Mouse (Mus musculus): ENCODE measurements at regions not wholly inside any gene's neighbourhood (a gene's known extent, or its start where the extent isn't known, plus 50 kb on each side); places are given as distances from the start of the nearest gene placed in this dataset.
"Not testable (repeated sequence)": the region's sequence is repeated elsewhere in the genome, so short reads cannot be mapped to it uniquely, and the experiment has no call there.

- no peak for DNase-seq (ENCODE audit: low read depth, low spot score)
Measured at GRCm38 (mm10) chr2:166516261-166516660, 197.4 kb downstream of the Prex1 start.

- no peak for DNase-seq (ENCODE audit: low read depth, low spot score)
Measured at GRCm38 (mm10) chr2:166514664-166515063, 199.0 kb downstream of the Prex1 start.

- DNase-seq (ENCODE audit: low read depth, low spot score), result no peak
Measured at GRCm38 (mm10) chr2:166512488-166512887, 201.1 kb downstream of the Prex1 start.

GRCm38 (mm10) chr2:166511477-166511876 lies 202.2 kb downstream of the Prex1 start:
- not testable (repeated sequence) for DNase-seq (ENCODE audit: low read depth, low spot score)

- DNase-seq (ENCODE audit: low read depth, low spot score), result no peak
Measured at GRCm38 (mm10) chr2:166510776-166511175, 202.9 kb downstream of the Prex1 start.

GRCm38 (mm10) chr2:166509591-166509990 lies 204.0 kb downstream of the Prex1 start:
- no peak for DNase-seq (ENCODE audit: low read depth, low spot score)

- DNase-seq (ENCODE audit: low read depth, low spot score), result no peak
Measured at GRCm38 (mm10) chr2:166508656-166509420, 204.8 kb downstream of the Prex1 start.

GRCm38 (mm10) chr2:166505309-166505708 lies 208.3 kb downstream of the Prex1 start:
- DNase-seq (ENCODE audit: low read depth, low spot score), result no peak

DNA sequence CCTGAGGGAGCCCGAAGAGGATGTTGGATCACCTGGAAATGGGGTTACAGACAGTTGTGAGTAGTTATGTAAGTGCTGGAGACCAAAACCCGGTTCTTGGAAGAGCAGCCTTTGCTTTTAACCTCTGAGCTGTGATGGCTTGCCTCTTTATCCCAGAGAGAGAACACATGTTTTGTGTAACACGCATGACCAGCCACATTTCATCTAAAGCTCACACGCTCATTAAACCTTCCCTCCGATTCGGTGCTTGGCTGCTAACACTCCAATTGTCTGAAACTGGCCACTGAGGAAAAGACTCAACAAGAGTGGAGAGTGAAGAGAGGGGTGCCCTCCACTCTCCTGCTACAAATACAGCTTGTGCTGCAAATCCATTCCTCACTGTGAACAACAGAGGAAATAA lies 210.0 kb downstream of the Prex1 start:
- no peak for DNase-seq (ENCODE audit: low read depth, low spot score)

DNA sequence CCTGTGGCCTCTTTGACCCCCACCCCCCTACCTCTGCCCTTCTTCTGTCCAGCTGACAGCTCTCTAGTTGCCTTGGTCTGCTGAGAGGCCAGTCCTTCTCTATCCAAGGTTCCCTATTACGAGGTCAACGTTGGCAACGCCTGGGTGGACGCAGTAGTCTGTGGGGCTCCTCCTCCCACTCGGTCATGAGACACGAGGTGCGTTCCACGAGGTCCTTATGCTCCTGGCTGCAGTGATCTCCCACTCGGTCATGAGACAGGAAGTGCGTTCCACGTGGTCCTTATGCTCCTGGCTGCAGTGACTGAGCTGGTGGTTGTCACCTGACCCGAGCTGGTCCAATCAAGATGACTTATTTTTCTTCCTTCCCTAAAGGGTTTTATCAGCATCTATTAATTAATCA lies 220.7 kb downstream of the Prex1 start:
- no peak for DNase-seq (ENCODE audit: low read depth, low spot score)

GRCm38 (mm10) chr2:166492421-166492820 lies 221.2 kb downstream of the Prex1 start:
- no peak for DNase-seq (ENCODE audit: low read depth, low spot score)

- no peak for DNase-seq (ENCODE audit: low read depth, low spot score)
Measured at GRCm38 (mm10) chr2:166491861-166492260, 221.8 kb downstream of the Prex1 start.

- DNase-seq (ENCODE audit: low read depth, low spot score), result no peak
Measured at GRCm38 (mm10) chr2:166489041-166489872, 224.4 kb downstream of the Prex1 start.

DNA sequence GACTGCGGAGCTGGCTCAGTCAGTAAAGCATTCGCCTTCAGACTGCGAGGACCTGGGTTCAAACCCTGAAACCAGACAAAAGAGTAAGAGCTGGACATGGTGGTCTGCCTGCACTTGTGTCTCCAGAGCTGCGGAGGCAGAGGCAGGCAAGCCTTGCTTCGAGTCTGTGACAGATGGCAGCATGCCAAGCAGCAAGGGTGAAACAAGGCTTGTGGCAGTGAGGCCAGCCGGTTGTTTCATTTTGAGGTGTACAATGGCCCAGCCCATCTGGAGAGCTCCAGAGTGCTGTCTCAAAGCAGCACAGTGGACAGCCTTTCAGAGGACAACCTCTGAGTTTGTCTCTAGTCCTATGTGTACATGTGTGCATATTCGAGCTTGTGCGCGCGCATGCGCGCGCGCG lies 225.9 kb downstream of the Prex1 start:
- no peak for DNase-seq (ENCODE audit: low read depth, low spot score)

DNA sequence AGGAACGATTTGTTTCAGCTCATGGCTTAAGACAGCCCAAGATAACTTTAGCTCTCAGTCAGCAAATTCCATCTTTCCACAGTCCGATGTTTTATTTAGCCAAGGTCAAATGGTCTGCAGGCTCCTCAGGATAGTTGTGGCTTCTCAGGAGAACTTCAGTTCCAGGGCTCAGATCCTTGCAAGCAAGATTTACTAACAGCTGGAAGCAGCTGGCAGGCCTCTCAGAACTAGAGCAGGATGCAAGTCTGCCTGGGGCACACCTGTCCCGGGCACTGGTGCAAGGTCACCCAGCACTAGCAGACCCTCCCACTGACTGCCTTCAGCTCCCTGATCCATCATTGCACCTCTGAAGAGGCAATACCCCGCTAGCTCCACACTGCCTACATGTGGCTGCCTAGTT lies 227.8 kb downstream of the Prex1 start:
- no peak for DNase-seq (ENCODE audit: low read depth, low spot score)

DNA sequence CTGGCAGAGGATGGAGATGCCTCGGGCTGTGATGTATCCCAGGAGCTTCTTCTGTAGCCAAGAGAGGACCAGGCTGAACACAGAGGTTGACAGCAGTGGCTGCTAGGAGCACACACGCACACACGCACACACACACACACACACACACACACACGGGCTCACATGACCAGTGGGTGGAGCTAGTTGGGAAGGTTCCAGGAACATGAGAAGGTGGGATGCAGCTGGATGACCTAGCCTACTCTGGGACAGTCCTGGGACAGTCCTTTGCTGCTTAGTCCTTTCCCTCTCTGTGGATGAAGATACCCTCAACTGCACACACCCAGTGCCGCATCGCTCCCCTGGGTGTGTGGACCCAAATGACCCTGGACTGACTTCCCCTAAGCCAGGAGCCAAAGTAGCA lies 228.3 kb downstream of the Prex1 start:
- no peak for DNase-seq (ENCODE audit: low read depth, low spot score)

GRCm38 (mm10) chr2:166483617-166484319 lies 229.9 kb downstream of the Prex1 start:
- no peak for DNase-seq (ENCODE audit: low read depth, low spot score)

- DNase-seq (ENCODE audit: low read depth, low spot score), result no peak
Measured at GRCm38 (mm10) chr2:166482720-166483616, 230.7 kb downstream of the Prex1 start.

- DNase-seq (ENCODE audit: low read depth, low spot score), result no peak
Measured at GRCm38 (mm10) chr2:166481774-166482173, 231.9 kb downstream of the Prex1 start.

- DNase-seq (ENCODE audit: low read depth, low spot score), result no peak
Measured at GRCm38 (mm10) chr2:166481362-166481761, 232.3 kb downstream of the Prex1 start.

GRCm38 (mm10) chr2:166480883-166481282 lies 232.7 kb downstream of the Prex1 start:
- DNase-seq (ENCODE audit: low read depth, low spot score), result no peak
